ENCODE assay signal across 12 mouse cellular contexts in genomic region chr12:81058561-81058960, GRCm38 (mm10).
"Had no signal": no experiment of that assay in that cellular context is flagged by ENCODE, and none has a peak within 500 bp of the region (broad histone marks: within the 10 kb centered on the region; RNA-seq: fewer than 3 reads in every experiment).

No protein-coding gene starts in this region.

- DNase-seq: left cerebral cortex, postnatal 4 days; liver; liver, embryonic 13.5 days; liver, postnatal 0 days; lung, adult 18-20 months; lung, adult 2 months; lung, embryonic 14.5 days; lung, postnatal 10 days; lung, postnatal 14 days; lung, postnatal 36 days; lung, postnatal 4 days; midbrain, embryonic 14.5 days had no signal
